Mouse (Mus musculus) spleen, postnatal 0 days (tissue): ENCODE results near the gene Fap. TPM values are rescaled to one million over a fixed set of nuclear protein-coding genes. Genes with fewer than 3 reads are reported as not detected.

Experiments used
- polyA plus RNA-seq: library from polyadenylated mRNA; unstranded; fragments of >200 nt; fragmentation: Nextera tagmentation; extraction: Ambion mirVana; gene quantifications from 2 replicates; pipeline ENCODE4 v1.2.1, GENCODE M21; 2015

Gene Fap
- polyA plus RNA-seq: 0.26 and 0.74 TPM in 2 replicates

GRCm38 (mm10) chr2:62573753-62574159, at the start of gene Fap:
Fap (minus strand) TSS chr2:62574075.

DNA sequence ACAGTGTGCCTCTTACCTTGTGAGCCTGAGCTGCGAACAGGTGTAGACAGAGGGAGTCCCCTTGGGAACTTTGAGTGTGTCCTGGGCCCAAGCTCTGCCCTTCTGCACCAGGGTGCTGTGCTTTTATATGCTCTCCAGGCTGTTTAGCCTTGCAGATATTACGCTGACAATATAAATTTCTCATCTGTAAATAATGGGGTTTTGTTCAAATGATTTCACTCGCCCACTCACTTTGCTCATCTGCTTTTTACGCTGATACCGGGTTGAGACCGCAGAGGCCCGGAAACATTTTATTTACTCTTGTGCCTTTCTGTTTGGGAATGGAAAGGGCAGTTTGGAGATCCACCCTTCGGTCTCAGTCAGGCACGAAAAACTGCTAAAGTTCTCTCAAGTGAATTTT, 90.3 kb downstream of the Fap start, which contains the start of gene Gcg:
TSS of gene Gcg (minus strand) at position 101 of the 400 bp plus-strand sequence.

Other genes with a start within 250 kb of the Fap start
- 4.5 and 7.3 TPM in 2 replicates for gene Dpp4, start 161.8 kb downstream of the Fap start, polyA plus RNA-seq
- gene Gcg, start 90.4 kb downstream of the Fap start, polyA plus RNA-seq: 0.90 and 1.4 TPM in 2 replicates
- gene Ifih1, start 72.2 kb upstream of the Fap start, polyA plus RNA-seq: 8.0 TPM in 2 replicates
- 3.7 and 5.7 TPM in 2 replicates for gene Gca, start 90.2 kb upstream of the Fap start, polyA plus RNA-seq